ENCODE assay signal across 26 mouse cellular contexts in genomic region chr9:65539697-65540096, GRCm38 (mm10). TPM values are rescaled to one million over a fixed set of nuclear protein-coding genes. Genes with fewer than 3 reads are reported as not detected.
"Had no signal": no experiment of that assay in that cellular context is flagged by ENCODE, and none has a peak within 500 bp of the region (broad histone marks: within the 10 kb centered on the region; RNA-seq: fewer than 3 reads in every experiment).

No protein-coding gene starts in this region.

- H3K27me3 ChIP-seq: liver, embryonic 15.5 days; lung, embryonic 15.5 days; megakaryocyte, embryonic 14.5 days; midbrain, embryonic 13.5 days; neural tube, embryonic 13.5 days had no signal

- H3K36me3 ChIP-seq: liver, embryonic 15.5 days; lung, embryonic 15.5 days; midbrain, embryonic 10.5 days; midbrain, embryonic 13.5 days; neural tube, embryonic 13.5 days had no signal

- H3K27ac ChIP-seq: kidney, postnatal 0 days; layer of hippocampus, adult 2 months; left cerebral cortex, adult 2 months; liver, embryonic 15.5 days; lung, embryonic 15.5 days; midbrain, embryonic 10.5 days; midbrain, embryonic 13.5 days; neural tube, embryonic 13.5 days had no signal

- ATAC-seq: intestine, postnatal 0 days; midbrain, embryonic 13.5 days; midbrain, embryonic 16.5 days had no signal

- H3K4me2 ChIP-seq: liver, embryonic 15.5 days; lung, embryonic 15.5 days; midbrain, embryonic 13.5 days; neural tube, embryonic 13.5 days had no signal

- H3K9ac ChIP-seq: liver, embryonic 15.5 days; lung, embryonic 15.5 days; midbrain, embryonic 13.5 days; neural tube, embryonic 13.5 days had no signal

- H3K9me3 ChIP-seq: liver, embryonic 15.5 days; lung, embryonic 15.5 days; megakaryocyte, embryonic 14.5 days; midbrain, embryonic 10.5 days; midbrain, embryonic 13.5 days; neural tube, embryonic 13.5 days had no signal

- H3K4me3 ChIP-seq: layer of hippocampus, adult 2 months; left cerebral cortex, adult 2 months; liver, embryonic 15.5 days; lung, embryonic 15.5 days; megakaryocyte, embryonic 14.5 days; midbrain, embryonic 10.5 days; midbrain, embryonic 13.5 days; myocyte; neural tube, embryonic 13.5 days had no signal

- DNase-seq: kidney, adult 2 months; kidney, postnatal 25 days; layer of hippocampus, adult 9-11 months; lung, adult 18-20 months; lung, postnatal 14 days; retina, postnatal 1 day; right cerebral cortex, postnatal 25 days; spleen, adult 18-20 months; thymus, postnatal 25 days had no signal

- H3K4me1 ChIP-seq: midbrain, embryonic 13.5 days had no signal

RNA-seq across cellular contexts. Expression of gene Ankdd1a, which starts 19.7 kb away (rescaled TPM):
- total RNA-seq: liver, adult 2 months had no signal
- polyA plus RNA-seq: intestine, postnatal 0 days; kidney, embryonic 14.5 days; limb, embryonic 11.5 days; liver, adult 2 months; liver, embryonic 15.5 days; lung, embryonic 15.5 days; midbrain, embryonic 10.5 days had no signal

RNA-seq across cellular contexts. Expression of gene Pif1, which starts 47.3 kb away (rescaled TPM):
- total RNA-seq: liver, adult 2 months; monocyte, adult 5-6 weeks; neutrophil, adult 5-6 weeks had no signal
